Mouse (Mus musculus): ENCODE results near the gene Nab2. TPM values are rescaled to one million over a fixed set of nuclear protein-coding genes. Genes with fewer than 3 reads are reported as not detected.

Gene Nab2
- polyA plus RNA-seq, 1 experiment from 2014 or later: 2.2 TPM

- Histone ChIP-seq H3K4me2 (ENCODE audit: low read length) (peak overlapping the region; percentile 20), H3K4me3 (ENCODE audit: low read length) (no peak overlapping the region), H3K27me3 (replicated peaks; ENCODE audit: control insufficient read depth, insufficient read depth, low read length) (no peaks in the 10 kb centered on the region), H3K27ac (ENCODE audit: low read depth, low read length) (peak overlapping the region; percentile 71), H3K9ac (ENCODE audit: low read depth, low read length) (no peak overlapping the region), H3K4me1 (ENCODE audit: control insufficient read depth, insufficient read depth, low read depth, low read length) (peaks cover 54% of the 10 kb centered on the region), H3K9me3 (ENCODE audit: control insufficient read depth, low read length) (no peaks in the 10 kb centered on the region), H3K36me3 (ENCODE audit: control insufficient read depth, insufficient read depth, low read length) (peaks cover 26% of the 10 kb centered on the region)
- peak; percentile 82 for ATAC-seq
- 20% methylated on average over 12 of the region's 12 CpGs for WGBS
Measured at GRCm38 (mm10) chr10:127614236-127615033, 53.9 kb downstream of the Nab2 start.

GRCm38 (mm10) chr10:127612079-127612775, 56.1 kb downstream of the Nab2 start:
- H3K4me1 ChIP-seq (ENCODE audit: control insufficient read depth, insufficient read depth, low read depth, low read length): peaks cover 32% of the 10 kb centered on the region
- H3K27ac ChIP-seq (ENCODE audit: low read depth, low read length): no peak overlapping the region
- no peaks in the 10 kb centered on the region for H3K9me3 ChIP-seq (ENCODE audit: control insufficient read depth, low read length)
- H3K36me3 ChIP-seq (ENCODE audit: control insufficient read depth, insufficient read depth, low read length): peaks cover 31% of the 10 kb centered on the region
- WGBS: 92% methylated on average over 14 of the region's 14 CpGs
- H3K9ac ChIP-seq (ENCODE audit: low read depth, low read length): no peak overlapping the region
- no peak overlapping the region for H3K4me3 ChIP-seq (ENCODE audit: low read length)
- no peaks in the 10 kb centered on the region for H3K27me3 ChIP-seq (replicated peaks; ENCODE audit: control insufficient read depth, insufficient read depth, low read length)
- no peak overlapping the region for H3K4me2 ChIP-seq (ENCODE audit: low read length)
- no peak for ATAC-seq

Other genes starting within 250 kb of the Nab2 start
- gene Stac3, start 166.9 kb downstream of the Nab2 start, polyA plus RNA-seq (2015; fragmentation: Nextera tagmentation; extraction: Ambion mirVana): 2.0 and 3.3 TPM in 2 replicates
- gene Ndufa4l2, start 153.6 kb downstream of the Nab2 start, polyA plus RNA-seq (2015; fragmentation: Nextera tagmentation; extraction: Ambion mirVana): 23.2 and 29.5 TPM in 2 replicates
- gene Shmt2, start 146.1 kb downstream of the Nab2 start, polyA plus RNA-seq (2015; fragmentation: Nextera tagmentation; extraction: Ambion mirVana): 52.8 and 59.3 TPM in 2 replicates
- gene Nxph4, start 134.0 kb downstream of the Nab2 start, polyA plus RNA-seq (2015; fragmentation: Nextera tagmentation; extraction: Ambion mirVana): 129 and 136 TPM in 2 replicates
- 109 and 125 TPM in 2 replicates for gene Lrp1, start 47.4 kb downstream of the Nab2 start, polyA plus RNA-seq (2015; fragmentation: Nextera tagmentation; extraction: Ambion mirVana)
- 6.0 and 8.0 TPM in 2 replicates for gene Stat6, start 25.6 kb downstream of the Nab2 start, polyA plus RNA-seq (2015; fragmentation: Nextera tagmentation; extraction: Ambion mirVana)
- 2.9 and 3.9 TPM in 2 replicates for gene Nemp1, start 1.7 kb downstream of the Nab2 start, polyA plus RNA-seq (2015; fragmentation: Nextera tagmentation; extraction: Ambion mirVana)
- gene Myo1a, start 36.6 kb upstream of the Nab2 start, polyA plus RNA-seq (2015; fragmentation: Nextera tagmentation; extraction: Ambion mirVana): 0.52 and 0.73 TPM in 2 replicates
- 0.74 and 2.5 TPM in 2 replicates for gene Tac2, start 55.9 kb upstream of the Nab2 start, polyA plus RNA-seq (2015; fragmentation: Nextera tagmentation; extraction: Ambion mirVana)
- 2.4 TPM in 2 replicates for gene Zbtb39, start 71.0 kb upstream of the Nab2 start, polyA plus RNA-seq (2015; fragmentation: Nextera tagmentation; extraction: Ambion mirVana)
- gene Gpr182, start 83.2 kb upstream of the Nab2 start, polyA plus RNA-seq (2015; fragmentation: Nextera tagmentation; extraction: Ambion mirVana): 1.9 and 2.0 TPM in 2 replicates
- gene Rdh1, start 91.2 kb upstream of the Nab2 start, polyA plus RNA-seq (2015; fragmentation: Nextera tagmentation; extraction: Ambion mirVana): 0.04 TPM in 1 of 2 replicates, not detected in the other
- not detected in 2 replicates for gene Rdh16f1, start 91.2 kb upstream of the Nab2 start, polyA plus RNA-seq (2015; fragmentation: Nextera tagmentation; extraction: Ambion mirVana)
- 0.20 and 0.21 TPM in 2 replicates for gene Rdh9, start 107.8 kb upstream of the Nab2 start, polyA plus RNA-seq (2015; fragmentation: Nextera tagmentation; extraction: Ambion mirVana)
- gene Rdh16, start 132.6 kb upstream of the Nab2 start, polyA plus RNA-seq (2015; fragmentation: Nextera tagmentation; extraction: Ambion mirVana): not detected in 2 replicates
- gene Rdh19, start 181.4 kb upstream of the Nab2 start, polyA plus RNA-seq (2015; fragmentation: Nextera tagmentation; extraction: Ambion mirVana): not detected in 2 replicates
- not detected in 2 replicates for gene Rdh16f2, start 197.9 kb upstream of the Nab2 start, polyA plus RNA-seq (2015; fragmentation: Nextera tagmentation; extraction: Ambion mirVana)
- gene Rdh7, start 220.2 kb upstream of the Nab2 start, polyA plus RNA-seq (2015; fragmentation: Nextera tagmentation; extraction: Ambion mirVana): not detected in 2 replicates
- gene Sdr9c7, start 229.9 kb upstream of the Nab2 start, polyA plus RNA-seq (2015; fragmentation: Nextera tagmentation; extraction: Ambion mirVana): not detected in 2 replicates